Mouse (Mus musculus): ENCODE measurements at regions not wholly inside any gene's neighbourhood (a gene's known extent, or its start where the extent isn't known, plus 50 kb on each side); places are given as distances from the start of the nearest gene placed in this dataset.
"Not testable (repeated sequence)": the region's sequence is repeated elsewhere in the genome, so short reads cannot be mapped to it uniquely, and the experiment has no call there.

GRCm38 (mm10) chr8:55558751-55559150, 348.0 kb downstream of the Adam29 start:
- peak; percentile 24 to 25 for DNase-seq

DNA sequence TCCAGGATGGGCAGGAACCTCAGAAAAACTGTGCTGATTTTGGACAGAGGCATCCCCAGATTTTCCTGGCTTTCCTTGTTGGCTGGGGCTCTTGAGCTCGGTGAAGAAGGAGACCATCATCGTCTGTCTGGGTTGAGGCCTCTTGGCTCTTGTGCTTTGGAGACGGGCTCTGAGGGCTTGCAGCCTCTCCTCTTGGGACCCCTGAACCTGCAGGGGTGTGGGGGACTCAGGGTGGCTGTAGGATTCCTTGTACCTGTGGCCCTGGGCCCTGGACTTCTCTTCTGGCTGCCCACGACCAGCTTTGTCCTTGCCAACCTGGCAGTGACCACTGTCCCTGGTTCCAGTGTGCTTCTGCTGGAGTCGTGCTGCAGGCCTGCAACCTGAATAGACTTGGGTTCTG, 367.9 kb downstream of the Adam29 start:
- DNase-seq, result no peak

GRCm38 (mm10) chr8:55529397-55529796, 377.4 kb downstream of the Adam29 start:
- not testable (repeated sequence) for DNase-seq

- DNase-seq, result not testable (repeated sequence)
These were observed 387.6 kb downstream of the Adam29 start for GRCm38 (mm10) chr8:55519151-55519550.

DNA sequence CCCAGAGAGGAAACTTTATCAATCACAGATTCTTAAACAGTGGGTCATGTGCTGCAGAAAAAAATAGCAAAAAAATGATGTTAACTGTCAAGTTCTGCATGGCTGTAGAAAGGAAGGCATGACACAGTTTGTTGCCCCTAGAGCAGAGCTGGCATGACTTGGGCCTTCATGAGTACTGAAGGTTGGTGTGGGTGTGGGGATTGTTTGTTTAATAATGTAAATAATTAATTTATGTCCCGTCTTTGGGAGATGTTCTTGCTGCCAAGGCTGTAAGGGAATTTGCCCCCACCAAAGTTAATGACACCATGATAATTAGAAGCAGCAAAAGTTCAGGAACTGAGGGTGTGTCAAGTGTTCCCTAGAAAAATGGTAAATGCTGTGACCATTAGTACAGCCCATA, 429.4 kb downstream of the Adam29 start:
- no peak for DNase-seq

- DNase-seq, result no peak
These were observed 429.8 kb downstream of the Adam29 start for GRCm38 (mm10) chr8:55476923-55477322.

GRCm38 (mm10) chr8:55472386-55472785, 434.4 kb downstream of the Adam29 start:
- DNase-seq, result peak in 1 of 2 experiments; percentile 0

- not testable (repeated sequence) for DNase-seq
These were observed 440.0 kb downstream of the Adam29 start for GRCm38 (mm10) chr8:55466771-55467170.

- not testable (repeated sequence) for DNase-seq
These were observed 440.8 kb downstream of the Adam29 start for GRCm38 (mm10) chr8:55465951-55466350.

DNA sequence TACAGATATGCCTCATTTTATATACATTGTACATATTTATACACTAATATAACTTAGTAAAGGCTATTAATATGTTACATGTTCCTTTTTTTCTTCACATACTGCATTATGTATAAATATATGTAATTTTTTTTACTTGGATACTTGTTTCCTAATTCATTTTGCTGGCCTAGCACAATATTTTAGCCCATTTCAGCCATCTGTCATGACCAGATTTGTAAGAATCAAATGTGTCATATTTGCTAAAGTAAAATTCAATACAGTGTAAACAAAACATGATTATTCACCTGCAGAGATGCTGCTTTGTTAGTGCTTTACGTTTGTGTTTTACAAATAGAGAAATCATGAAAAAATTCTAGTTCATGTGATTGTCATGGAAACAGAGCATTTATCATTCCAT, 441.3 kb downstream of the Adam29 start:
- no peak for DNase-seq

- DNase-seq, result no peak
These were observed 441.9 kb downstream of the Adam29 start for GRCm38 (mm10) chr8:55464855-55465169.

GRCm38 (mm10) chr8:55464036-55464854, 442.5 kb downstream of the Adam29 start:
- no peak for DNase-seq

DNA sequence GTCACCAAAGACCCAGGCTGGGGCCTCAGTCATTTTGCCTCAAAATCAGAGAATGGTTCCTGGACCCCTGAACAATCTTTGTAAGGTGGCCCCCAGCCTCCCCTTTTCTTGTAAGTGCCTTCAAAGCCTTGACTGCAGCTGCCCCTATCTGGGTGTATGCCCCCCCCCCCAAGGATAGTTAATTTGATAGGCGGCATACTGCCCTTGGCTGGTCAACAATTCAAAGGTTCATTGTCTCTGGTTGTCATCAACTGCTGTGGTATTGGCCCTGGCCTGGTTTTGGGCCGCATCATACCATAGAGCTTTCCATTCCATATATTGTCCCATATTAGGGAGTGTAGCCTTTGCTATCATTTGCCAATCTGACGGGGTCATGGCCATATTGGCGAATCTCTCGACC, 446.0 kb downstream of the Adam29 start:
- DNase-seq, result not testable (repeated sequence)

GRCm38 (mm10) chr8:55457436-55457835, 449.3 kb downstream of the Adam29 start:
- no peak for DNase-seq
